8 mouse cellular contexts compared by ENCODE assay signal in the genomic region with DNA sequence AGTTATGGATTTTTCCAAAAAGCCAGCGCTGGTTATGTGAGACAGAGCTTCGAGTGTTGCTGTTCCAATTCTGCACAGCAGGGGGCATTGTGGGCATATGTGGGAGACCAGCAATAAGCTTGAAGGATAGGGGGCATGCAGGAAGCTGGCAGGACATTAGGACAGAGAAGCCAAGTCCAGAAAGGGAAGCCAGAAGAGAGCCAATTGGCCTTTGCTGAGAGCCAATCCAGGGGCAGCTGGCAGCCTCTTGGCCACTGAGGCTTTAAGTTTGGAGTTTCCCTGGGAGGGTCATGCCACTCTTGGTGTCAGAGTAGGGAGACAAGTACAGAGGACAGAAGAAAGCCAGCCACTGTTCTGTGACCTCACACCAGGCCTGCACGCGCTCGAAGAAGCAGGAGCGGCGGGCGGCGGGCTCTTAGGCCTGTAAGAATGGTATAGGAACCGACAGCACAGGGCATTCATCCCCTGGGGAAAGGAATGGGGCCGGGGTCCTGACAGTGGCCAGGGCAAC. TPM values are rescaled to one million over a fixed set of nuclear protein-coding genes. Genes with fewer than 3 reads are reported as not detected.
DNase-seq lines count a peak whose midpoint lies in the region; ATAC-seq and TF ChIP-seq lines count a peak whose summit lies in the region.

No protein-coding gene starts in this region.

- 61% methylated on average over 11 of the region's 11 CpGs for WGBS in embryonic facial prominence, embryonic 15.5 days
- WGBS in heart, embryonic 10.5 days = 60% methylated on average over 11 of the region's 11 CpGs
- WGBS in kidney, embryonic 14.5 days = 71% methylated on average over 11 of the region's 11 CpGs
- WGBS in limb, embryonic 14.5 days = 73% methylated on average over 11 of the region's 11 CpGs

- no peaks in the 10 kb centered on the region for H3K27me3 ChIP-seq in embryonic facial prominence, embryonic 15.5 days
- H3K27me3 ChIP-seq in heart, embryonic 10.5 days (ENCODE audit: insufficient read depth, poor library complexity, severe bottlenecking) = no peaks in the 10 kb centered on the region
- H3K27me3 ChIP-seq in kidney, embryonic 14.5 days (ENCODE audit: control insufficient read depth, insufficient read depth, low read length) = no peaks in the 10 kb centered on the region
- H3K27me3 ChIP-seq in limb, embryonic 14.5 days (ENCODE audit: control insufficient read depth, insufficient read depth, low read length) = no peaks in the 10 kb centered on the region

- no peak overlapping the region for H3K9ac ChIP-seq in embryonic facial prominence, embryonic 15.5 days
- H3K9ac ChIP-seq in kidney, embryonic 14.5 days (ENCODE audit: low read depth, low read length) = no peak overlapping the region
- no peak overlapping the region for H3K9ac ChIP-seq in limb, embryonic 14.5 days (ENCODE audit: low read depth, low read length, severe bottlenecking)

- peak overlapping the region; percentile 35; the same call in 1 of the 2 replicates for H3K27ac ChIP-seq in bone marrow macrophage, adult 2 months (ENCODE audit: insufficient read depth, low read depth, low read length)
- peak overlapping the region; percentile 60; the same call in 1 of the 2 replicates for H3K27ac ChIP-seq in embryonic facial prominence, embryonic 15.5 days (replicated peaks)
- peak overlapping the region; percentile 67 for H3K27ac ChIP-seq in heart, embryonic 10.5 days
- H3K27ac ChIP-seq in kidney, embryonic 14.5 days (ENCODE audit: low read depth, low read length) = peak overlapping the region; percentile 71; the same call in 1 of the 2 replicates
- H3K27ac ChIP-seq in limb, embryonic 14.5 days (replicated peaks; ENCODE audit: low read depth, low read length) = no peak overlapping the region

- peaks cover 9% of the 10 kb centered on the region for H3K36me3 ChIP-seq in embryonic facial prominence, embryonic 15.5 days
- H3K36me3 ChIP-seq in heart, embryonic 10.5 days = peaks cover 78% of the 10 kb centered on the region
- H3K36me3 ChIP-seq in kidney, embryonic 14.5 days (ENCODE audit: control insufficient read depth, insufficient read depth, low read length) = peaks cover 11% of the 10 kb centered on the region
- H3K36me3 ChIP-seq in limb, embryonic 14.5 days (ENCODE audit: control insufficient read depth, insufficient read depth, low read length) = peaks cover 38% of the 10 kb centered on the region

- DNase-seq in B cell, adult 2 months = peak; percentile 90 to 91
- DNase-seq in heart, embryonic 10.5 days (ENCODE audit: low spot score) = peak; percentile 93
- peak; percentile 83 for DNase-seq in limb, embryonic 14.5 days (ENCODE audit: low spot score)
- DNase-seq in monocyte, adult 2 months (ENCODE audit: low read depth in 1 of 2, low spot score in 2 of 2) = peak; percentile 31 to 65
- peak; percentile 65 to 80 for DNase-seq in spleen, postnatal 14 days (ENCODE audit: low spot score in 2 of 2)

- peak; percentile 55 for ATAC-seq in embryonic facial prominence, embryonic 15.5 days (ENCODE audit: insufficient number of reproducible peaks, low FRiP score, low TSS enrichment, low read depth)
- peak; percentile 90 for ATAC-seq in kidney, embryonic 14.5 days (ENCODE audit: low FRiP score, low TSS enrichment)
- ATAC-seq in limb, embryonic 14.5 days (ENCODE audit: low FRiP score, low read depth) = peak; percentile 74

- no peak for TF ChIP-seq POLR2A in bone marrow macrophage, adult 2 months (IDR thresholded peaks at IDR 0.05; ENCODE audit: borderline replicate concordance, low read depth, low read length)
- TF ChIP-seq POLR2A in limb, embryonic 14.5 days (IDR thresholded peaks at IDR 0.05; ENCODE audit: borderline replicate concordance, extremely low read depth, insufficient read depth, insufficient read length) = no peak

- H3K4me3 ChIP-seq in bone marrow macrophage, adult 2 months (ENCODE audit: insufficient read depth, low read length) = no peak overlapping the region
- no peak overlapping the region for H3K4me3 ChIP-seq in embryonic facial prominence, embryonic 15.5 days (replicated peaks)
- no peak overlapping the region for H3K4me3 ChIP-seq in heart, embryonic 10.5 days
- no peak overlapping the region for H3K4me3 ChIP-seq in kidney, embryonic 14.5 days (ENCODE audit: low read length)
- H3K4me3 ChIP-seq in limb, embryonic 14.5 days (replicated peaks; ENCODE audit: low read length) = no peak overlapping the region

- peaks cover 5% of the 10 kb centered on the region for H3K4me1 ChIP-seq in bone marrow macrophage, adult 2 months (ENCODE audit: control insufficient read depth, insufficient read depth, low read length)
- H3K4me1 ChIP-seq in embryonic facial prominence, embryonic 15.5 days = peaks cover 4% of the 10 kb centered on the region
- peaks cover 15% of the 10 kb centered on the region; the same call in 1 of the 2 replicates for H3K4me1 ChIP-seq in heart, embryonic 10.5 days
- H3K4me1 ChIP-seq in kidney, embryonic 14.5 days (ENCODE audit: control insufficient read depth, insufficient read depth, low read length) = peaks cover 7% of the 10 kb centered on the region; the same call in 1 of the 2 replicates
- no peaks in the 10 kb centered on the region for H3K4me1 ChIP-seq in limb, embryonic 14.5 days (ENCODE audit: control insufficient read depth, insufficient read depth, low read length)

- H3K9me3 ChIP-seq in embryonic facial prominence, embryonic 15.5 days (replicated peaks) = no peaks in the 10 kb centered on the region
- H3K9me3 ChIP-seq in heart, embryonic 10.5 days = no peaks in the 10 kb centered on the region
- no peaks in the 10 kb centered on the region for H3K9me3 ChIP-seq in kidney, embryonic 14.5 days (ENCODE audit: control insufficient read depth, low read length)
- H3K9me3 ChIP-seq in limb, embryonic 14.5 days (ENCODE audit: control insufficient read depth, low read length) = no peaks in the 10 kb centered on the region

- H3K4me2 ChIP-seq in embryonic facial prominence, embryonic 15.5 days (replicated peaks) = no peak overlapping the region
- no peak overlapping the region for H3K4me2 ChIP-seq in kidney, embryonic 14.5 days (replicated peaks; ENCODE audit: low read depth, low read length)
- H3K4me2 ChIP-seq in limb, embryonic 14.5 days (replicated peaks; ENCODE audit: low read depth, low read length, severe bottlenecking) = no peak overlapping the region

- TF ChIP-seq CTCF in bone marrow macrophage, adult 2 months (IDR thresholded peaks at IDR 0.05; ENCODE audit: low read depth, low read length) = peak; percentile 81

RNA-seq across cellular contexts. Expression of a gene that starts 52.4 kb away (rescaled TPM):
- 1.6 and 3.8 TPM in 2 replicates for polyA plus RNA-seq in bone marrow macrophage, adult 2 months (2012; ENCODE audit: insufficient read depth, insufficient read length, missing spikeins)
- 42.1 and 52.8 TPM in 2 replicates for polyA plus RNA-seq in embryonic facial prominence, embryonic 15.5 days (2015; fragmentation: Nextera tagmentation; extraction: Ambion mirVana)
- polyA plus RNA-seq in heart, embryonic 10.5 days (2016; fragmentation: Nextera tagmentation; extraction: Ambion mirVana) = 87.3 and 201 TPM in 2 replicates
- polyA plus RNA-seq in kidney, embryonic 14.5 days (2014; fragmentation: Nextera tagmentation; extraction: Ambion mirVana) = 7.7 and 21.1 TPM in 2 replicates
- polyA plus RNA-seq in limb, embryonic 14.5 days (2012; rRNA removed) = 40.7 and 44.2 TPM in 2 replicates
- polyA plus RNA-seq in limb, embryonic 14.5 days (2014; fragmentation: Nextera tagmentation; extraction: Ambion mirVana) = 47.3 and 53.7 TPM in 2 replicates
